Mouse (Mus musculus) spleen, adult 12 weeks (tissue): Measurements from ENCODE around the gene Lpar6.

Experiments used
- DNase-seq: peaks from one replicate; pipeline ENCODE4 v3.0.0; 2022; ENCODE audit warnings: low spot score

Gene Lpar6

DNA sequence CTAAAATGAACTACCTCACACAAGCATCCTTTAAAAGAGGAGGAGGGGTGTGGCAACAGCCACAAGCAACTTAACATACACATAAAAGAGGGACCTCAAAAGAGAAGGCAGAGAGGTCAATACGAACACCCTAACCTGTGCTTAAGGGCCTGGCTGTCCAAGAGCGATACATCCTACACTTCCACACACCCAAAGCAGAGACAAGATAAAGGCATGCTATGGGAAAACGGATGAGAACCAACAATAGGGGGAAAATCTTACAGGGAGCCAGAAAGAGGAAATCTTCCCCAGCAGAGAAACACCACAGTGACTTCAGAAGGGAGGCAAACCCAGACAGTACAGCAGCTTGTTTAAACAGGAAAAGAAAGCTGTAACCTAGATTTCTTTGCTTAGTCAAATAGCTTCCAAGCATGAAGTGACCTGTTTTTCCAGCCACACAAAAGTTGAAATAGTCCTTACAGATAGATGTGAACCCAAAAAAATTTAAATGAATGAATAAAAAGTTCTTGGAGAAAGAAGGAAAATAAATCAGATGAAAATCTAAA lies 17.8 kb downstream of the Lpar6 start:
- no peak for DNase-seq

DNA sequence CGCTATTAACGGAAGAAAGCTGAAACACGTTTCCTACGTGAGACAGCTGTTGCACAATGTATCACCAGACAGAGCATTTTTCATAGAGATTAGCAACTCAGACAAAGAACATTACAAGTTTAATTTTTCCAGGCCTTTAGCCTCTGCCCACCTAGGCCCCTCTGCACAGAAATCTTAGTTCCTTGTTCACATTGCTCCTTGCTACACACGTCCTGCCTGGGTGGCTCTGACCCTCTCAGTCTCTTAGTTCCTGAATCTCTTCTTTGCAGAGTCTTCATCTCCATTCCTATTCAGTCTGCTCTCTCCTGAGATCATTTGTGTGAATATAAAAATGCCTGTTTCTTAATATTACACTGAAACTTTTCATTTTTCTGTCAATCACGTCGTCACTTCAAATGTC lies 19.7 kb downstream of the Lpar6 start:
- no peak for DNase-seq

DNA sequence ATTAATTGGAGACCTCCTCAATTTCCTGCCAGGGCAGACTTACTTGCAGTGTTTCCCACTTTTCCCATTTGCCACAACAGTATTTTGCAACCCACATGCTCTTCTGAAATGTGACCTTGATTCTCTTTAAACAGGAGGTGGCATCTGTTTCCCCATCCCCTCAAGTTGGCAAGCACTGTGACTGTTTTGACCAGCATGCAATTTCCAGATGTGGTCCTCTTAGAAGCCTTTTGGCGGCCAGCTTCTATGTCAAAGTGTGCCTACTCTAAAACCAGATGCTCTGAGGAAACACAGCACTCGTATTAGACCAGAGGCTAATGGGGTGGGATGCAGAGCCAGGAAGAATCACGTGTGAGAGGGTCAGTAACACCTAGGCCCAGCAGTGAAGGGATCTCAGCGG lies 20.5 kb downstream of the Lpar6 start:
- DNase-seq, result no peak

DNA sequence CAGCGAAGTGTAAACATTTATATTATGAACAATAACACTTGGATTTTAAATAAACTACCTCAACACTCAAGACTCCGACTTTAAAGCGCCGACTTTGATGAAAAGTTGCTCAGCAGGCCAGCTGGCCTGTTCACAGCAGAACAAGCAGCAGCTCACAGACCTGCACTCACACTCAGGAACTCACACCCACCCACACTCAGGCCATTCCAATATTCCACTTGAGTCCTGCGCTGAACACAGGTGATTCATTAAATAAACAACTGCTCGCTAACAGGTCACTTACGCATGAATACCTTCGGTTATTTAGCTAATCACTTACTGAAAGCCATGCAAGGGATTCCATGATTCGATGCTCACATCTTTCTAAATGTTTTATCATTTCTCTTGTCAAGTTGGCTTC lies 24.5 kb downstream of the Lpar6 start:
- DNase-seq, result no peak

DNA sequence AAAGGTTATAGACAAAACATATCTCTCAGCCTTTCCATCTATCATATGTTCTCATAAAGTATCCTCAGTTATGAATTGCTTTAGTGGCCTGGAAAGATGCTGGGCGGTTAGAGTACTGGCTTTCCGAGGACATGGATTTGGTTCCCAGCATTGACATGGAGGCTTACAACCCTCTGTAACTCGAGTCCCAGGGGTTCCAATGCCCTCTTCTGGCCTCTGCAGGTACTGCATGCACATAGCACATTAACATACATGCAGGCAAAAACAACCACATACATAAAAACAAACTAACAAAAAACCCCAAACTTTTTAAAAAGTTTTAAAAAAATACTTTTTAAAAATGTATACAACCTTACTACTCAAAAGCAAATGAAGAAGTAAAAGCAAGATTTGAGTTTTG lies 28.5 kb downstream of the Lpar6 start:
- DNase-seq, result no peak

DNA sequence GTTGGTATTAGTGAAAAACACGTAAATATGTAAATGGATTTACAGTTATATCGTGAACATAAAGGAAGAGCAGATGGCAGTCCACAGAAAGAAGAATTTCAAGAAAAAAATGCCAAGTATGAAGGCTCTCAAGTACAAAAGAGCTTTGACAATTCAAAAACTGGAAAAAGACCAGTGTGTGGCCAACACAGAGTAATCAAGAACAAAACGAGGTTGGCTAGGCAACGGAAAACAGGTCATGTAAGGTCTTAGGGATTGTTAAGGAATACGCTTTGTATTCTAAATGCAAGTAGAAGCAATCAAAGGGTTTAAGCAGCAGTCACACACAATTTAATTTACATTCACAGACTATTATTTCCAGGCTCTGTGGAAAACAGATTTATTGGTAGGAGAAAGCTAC lies 34.1 kb downstream of the Lpar6 start:
- DNase-seq, result no peak

DNA sequence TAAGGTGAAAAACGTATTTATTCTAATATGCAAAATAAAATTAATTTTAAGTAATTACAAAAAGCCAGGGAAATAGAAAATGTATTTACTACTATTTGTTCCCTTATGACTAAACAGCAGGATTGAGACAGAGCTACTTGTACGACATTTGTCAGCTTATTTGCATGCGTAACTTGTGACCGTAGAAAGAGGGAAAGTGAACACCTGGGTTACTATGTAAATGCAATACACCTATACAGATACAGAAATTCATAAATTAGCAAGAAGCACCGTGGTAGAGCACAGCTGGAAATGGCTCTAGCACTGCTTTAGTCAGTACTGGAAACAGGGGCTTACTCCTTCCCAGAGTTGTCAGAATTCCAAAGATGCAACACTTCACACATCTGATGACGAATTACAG lies 41.4 kb downstream of the Lpar6 start:
- no peak for DNase-seq

DNA sequence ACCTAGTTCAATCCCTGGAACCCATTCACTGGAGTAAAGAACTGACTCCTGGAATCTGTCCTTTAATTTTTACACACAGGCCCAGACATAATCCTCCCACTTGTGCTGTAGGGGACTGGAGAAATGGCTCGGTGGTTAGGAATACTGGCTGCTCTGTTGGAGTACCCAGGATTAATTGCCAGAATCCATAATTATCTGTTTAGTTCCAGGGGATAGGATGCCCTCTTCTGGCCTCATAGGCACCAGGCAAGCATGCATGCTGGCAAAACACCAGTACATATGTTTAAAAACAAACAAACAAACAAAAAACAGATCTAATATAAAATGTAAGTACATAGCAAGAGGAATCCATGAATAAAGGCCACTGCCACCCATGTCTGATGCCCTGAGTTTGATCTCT lies 43.3 kb downstream of the Lpar6 start:
- no peak for DNase-seq

DNA sequence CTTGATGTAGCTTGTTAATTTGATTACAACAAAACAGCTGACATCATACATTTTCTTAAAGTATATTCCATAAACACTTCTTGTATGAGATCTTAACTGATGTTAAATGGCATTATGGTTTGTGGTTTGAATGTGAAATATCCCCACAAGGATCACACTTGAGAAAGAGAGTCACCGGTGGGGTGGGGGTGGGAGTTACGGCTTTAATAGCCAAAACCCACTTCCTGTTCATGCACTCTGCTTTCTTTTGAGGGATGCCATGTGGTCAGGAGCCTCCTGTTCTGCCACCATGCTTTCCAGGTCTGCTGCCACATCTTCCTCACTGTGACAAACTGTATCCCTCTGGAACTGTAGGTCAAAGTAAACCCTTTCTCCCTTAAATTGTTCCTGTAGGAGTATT lies 52.2 kb downstream of the Lpar6 start:
- DNase-seq, result no peak

DNA sequence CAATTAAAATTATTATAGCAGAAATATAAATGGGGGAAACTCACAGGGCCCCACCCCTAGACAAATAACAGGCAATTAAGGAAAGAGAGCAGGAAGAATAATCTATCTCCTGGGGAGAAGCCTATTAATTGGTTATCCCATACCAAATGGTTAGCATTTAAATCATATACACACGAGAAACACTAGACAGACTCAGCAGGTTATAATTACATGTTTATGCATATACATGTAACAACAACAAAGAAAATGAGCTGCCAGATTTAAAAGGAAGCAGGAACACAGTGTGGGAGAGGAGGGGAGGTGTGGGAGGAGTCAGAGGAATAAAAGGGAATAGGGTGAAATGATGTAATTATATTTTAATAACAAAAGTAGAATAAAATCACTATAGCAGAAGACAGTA lies 54.7 kb downstream of the Lpar6 start:
- no peak for DNase-seq
